Mouse (Mus musculus) lung, adult 2 months (tissue): Measurements from ENCODE around the gene Mrpl41.

Source experiments
- CTCF ChIP-seq: fragments of 200-500 bp; IDR thresholded peaks from 2 replicates; pipeline ENCODE4 v1.5.1; 2011; ENCODE audit warnings: mild to moderate bottlenecking, low read length, control low read depth; ENCODE audit not compliant: insufficient read depth
- POLR2A ChIP-seq: fragments of 200-500 bp; IDR thresholded peaks from 2 replicates; pipeline ENCODE4 v1.6.1; 2011; ENCODE audit warnings: low read depth, mild to moderate bottlenecking, control low read depth, low read length, borderline replicate concordance; ENCODE audit errors: extremely low read depth

- no peak for TF ChIP-seq CTCF
- no peak for TF ChIP-seq POLR2A
Measured at GRCm38 (mm10) chr2:24970386-24970785, 4.5 kb downstream of the Mrpl41 start.
